Comparison of ENCODE assay signal across 14 mouse cellular contexts in the genomic region with DNA sequence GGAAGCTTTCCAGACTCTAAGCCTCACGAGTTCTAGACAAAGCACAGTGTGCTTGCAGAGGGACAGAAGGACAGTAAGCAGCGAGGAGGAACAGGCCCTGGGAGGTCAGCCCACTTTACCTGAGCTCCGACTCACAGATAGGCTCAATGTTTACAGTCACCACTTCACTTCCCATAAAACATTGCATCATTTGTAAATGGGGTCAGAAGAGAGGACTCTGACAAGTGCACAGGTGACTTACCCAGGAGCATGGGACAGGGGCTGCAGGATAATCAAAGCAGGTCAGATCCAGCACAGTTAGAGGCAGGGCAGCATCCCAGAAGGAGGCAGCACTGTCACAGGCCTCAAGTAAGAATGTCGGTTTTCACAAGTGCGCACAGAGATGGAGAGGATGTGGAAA.
"Had no signal": no experiment of that assay in that cellular context is flagged by ENCODE, and none has a peak within 500 bp of the region (broad histone marks: within the 10 kb centered on the region; RNA-seq: fewer than 3 reads in every experiment).

No protein-coding gene starts in this region.

- DNase-seq: kidney, adult 2 months; kidney, postnatal 14 days; lung, postnatal 14 days; midbrain, embryonic 14.5 days; right cerebral cortex, adult 18-20 months; right cerebral cortex, postnatal 25 days; thymus, postnatal 36 days had no signal

- H3K4me2 ChIP-seq: kidney, embryonic 15.5 days; lung, embryonic 15.5 days; neural tube, embryonic 15.5 days had no signal

- H3K9me3 ChIP-seq: kidney, embryonic 15.5 days; lung, embryonic 15.5 days; neural tube, embryonic 15.5 days had no signal

- H3K27ac ChIP-seq: kidney, embryonic 15.5 days; lung, embryonic 15.5 days; macrophage; neural tube, embryonic 15.5 days had no signal

- H3K4me3 ChIP-seq: kidney, embryonic 15.5 days; lung, embryonic 15.5 days; myocyte; neural tube, embryonic 15.5 days had no signal

- ATAC-seq: hindbrain, embryonic 16.5 days; inflammation-experienced regulatory T-cells, adult 6 months had no signal

- H3K27me3 ChIP-seq: kidney, embryonic 15.5 days; lung, embryonic 15.5 days; neural tube, embryonic 15.5 days had no signal

- H3K36me3 ChIP-seq: kidney, embryonic 15.5 days; lung, embryonic 15.5 days; neural tube, embryonic 15.5 days had no signal

- H3K9ac ChIP-seq: kidney, embryonic 15.5 days; lung, embryonic 15.5 days; neural tube, embryonic 15.5 days had no signal

- H3K4me1 ChIP-seq: kidney, embryonic 15.5 days; neural tube, embryonic 15.5 days had no signal
